Mouse (Mus musculus): Measurements from ENCODE around the gene Nxnl1. TPM values are rescaled to one million over a fixed set of nuclear protein-coding genes. Genes with fewer than 3 reads are reported as not detected.
"Not testable (repeated sequence)": the region's sequence is repeated elsewhere in the genome, so short reads cannot be mapped to it uniquely, and the experiment has no call there.

Nxnl1 gene
- polyA plus RNA-seq, 1 experiment = not detected

DNA sequence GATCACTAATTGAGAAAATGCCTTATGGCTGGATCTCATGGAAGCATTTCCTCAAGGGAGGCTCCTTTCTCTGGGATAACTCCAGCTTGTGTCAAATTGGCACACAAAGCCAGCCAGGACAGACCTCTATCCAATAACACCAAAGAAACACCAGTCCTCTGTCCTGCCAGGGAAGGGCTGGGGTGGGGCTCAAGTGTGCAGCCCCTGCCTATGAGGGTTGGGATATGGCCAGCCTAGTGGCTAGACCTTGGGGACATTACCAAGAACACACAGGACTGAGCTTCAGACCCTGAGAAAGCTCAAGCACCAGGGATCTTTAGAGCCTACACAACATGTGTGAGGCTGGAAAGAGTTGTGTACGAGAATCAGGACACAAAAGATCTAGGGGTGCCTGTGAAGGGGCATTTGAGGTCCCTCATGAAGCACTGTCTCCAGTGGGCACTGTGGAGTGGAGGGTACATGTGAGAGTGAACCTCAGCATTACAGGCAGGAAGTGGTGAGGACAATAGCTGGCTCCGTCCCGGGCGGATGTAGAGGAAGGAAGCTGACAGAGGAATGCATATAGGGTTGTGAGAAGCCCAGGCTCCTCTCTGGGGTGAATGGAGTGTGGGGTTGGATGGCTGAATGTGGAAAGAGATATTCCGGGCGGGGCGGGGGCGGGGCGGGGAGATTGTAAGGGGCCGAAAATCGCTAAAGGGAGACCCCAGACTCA, 37.9 kb downstream of the Nxnl1 start:
- Histone ChIP-seq H3K4me1 (ENCODE audit: control insufficient read depth, insufficient read depth, insufficient read length, low read length) (peaks cover 2% of the 10 kb centered on the region; the same call in 1 of the 2 replicates), H3K36me3 (ENCODE audit: control insufficient read depth, insufficient read depth, low read length) (no peaks in the 10 kb centered on the region), H3K27ac (ENCODE audit: insufficient read depth, low read depth, low read length) (peak overlapping the region; percentile 20; the same call in 1 of the 2 replicates), H3K27me3 (ENCODE audit: control insufficient read depth, insufficient read depth, low read length) (peaks cover 20% of the 10 kb centered on the region), H3K4me3 (ENCODE audit: low read depth, low read length) (no peak overlapping the region)
- 68% methylated on average over 11 of the region's 11 CpGs for WGBS
- TF ChIP-seq CTCF (IDR thresholded peaks at IDR 0.05; ENCODE audit: extremely low read depth, insufficient read length, insufficient replicate concordance, low read depth, low read length) (no peak), POLR2A (IDR thresholded peaks at IDR 0.05; ENCODE audit: low read depth, low read length) (no peak)

DNA sequence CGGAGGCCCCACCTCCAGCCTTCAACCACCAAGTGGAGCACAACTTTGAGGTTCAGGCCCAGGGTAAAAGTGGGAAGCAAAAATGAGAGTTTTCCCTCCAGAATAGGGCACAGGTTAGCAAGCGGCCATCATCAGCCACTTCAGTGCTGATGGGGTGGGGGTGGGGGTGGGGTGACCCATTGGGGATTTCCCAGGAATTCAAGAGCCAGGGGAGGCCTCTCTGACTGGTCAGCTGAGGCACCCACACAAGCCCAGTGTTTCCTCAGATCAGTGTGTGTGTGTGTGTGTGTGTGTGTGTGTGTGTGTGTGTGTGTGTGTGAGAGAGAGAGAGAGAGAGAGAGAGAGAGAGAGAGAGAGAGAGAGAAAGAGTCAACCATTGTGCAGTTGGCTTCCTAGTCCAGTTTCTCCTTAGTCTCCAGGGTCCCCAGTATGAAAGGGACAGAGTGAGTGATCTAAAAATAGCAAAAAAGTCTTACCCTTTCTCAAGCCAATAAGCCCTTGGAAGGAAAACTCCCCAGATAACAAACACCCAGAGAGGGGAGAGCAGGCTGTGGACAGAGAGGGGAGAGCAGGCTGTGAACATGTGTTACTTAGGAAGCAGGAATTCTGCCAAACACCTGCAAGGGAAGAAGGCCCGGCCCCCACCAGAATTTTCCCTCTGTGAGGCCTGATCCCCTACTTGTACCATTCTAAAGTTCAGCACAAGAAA, 39.1 kb downstream of the Nxnl1 start:
- Histone ChIP-seq H3K36me3 (ENCODE audit: control insufficient read depth, insufficient read depth, low read length) (no peaks in the 10 kb centered on the region), H3K4me1 (ENCODE audit: control insufficient read depth, insufficient read depth, insufficient read length, low read length) (peaks cover 2% of the 10 kb centered on the region; the same call in 1 of the 2 replicates), H3K4me3 (ENCODE audit: low read depth, low read length) (no peak overlapping the region), H3K27me3 (ENCODE audit: control insufficient read depth, insufficient read depth, low read length) (peaks cover 20% of the 10 kb centered on the region), H3K27ac (ENCODE audit: insufficient read depth, low read depth, low read length) (no peak overlapping the region)
- TF ChIP-seq CTCF (IDR thresholded peaks at IDR 0.05; ENCODE audit: extremely low read depth, insufficient read length, insufficient replicate concordance, low read depth, low read length) = no peak
- TF ChIP-seq POLR2A (IDR thresholded peaks at IDR 0.05; ENCODE audit: low read depth, low read length) = no peak
- 59% methylated on average over 3 of the region's 3 CpGs for WGBS

DNA sequence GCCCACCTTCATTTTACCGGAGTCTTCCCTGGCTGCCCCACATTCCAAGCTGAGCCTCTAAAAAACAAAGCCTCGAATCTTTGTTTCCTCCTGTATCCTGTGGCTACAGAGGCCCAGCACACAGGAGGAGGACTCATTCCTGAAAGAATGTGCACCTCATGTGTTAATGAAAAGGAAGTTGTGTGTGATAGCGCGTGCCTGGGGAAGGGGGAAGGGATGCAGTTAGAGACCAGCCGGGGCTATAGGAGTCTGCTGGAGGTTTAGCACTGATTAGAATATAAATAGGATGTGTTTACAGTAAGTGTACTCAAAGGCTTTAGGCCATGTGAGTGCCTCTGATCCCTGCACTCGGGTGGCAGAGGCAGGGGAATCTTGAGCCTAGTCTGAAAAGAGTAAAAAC, 40.1 kb downstream of the Nxnl1 start:
- no peaks in the 10 kb centered on the region for H3K36me3 ChIP-seq (ENCODE audit: control insufficient read depth, insufficient read depth, low read length)
- WGBS = 36% methylated on average over 6 of the region's 6 CpGs
- H3K4me1 ChIP-seq (ENCODE audit: control insufficient read depth, insufficient read depth, insufficient read length, low read length) = peaks cover 2% of the 10 kb centered on the region; the same call in 1 of the 2 replicates
- H3K4me3 ChIP-seq (ENCODE audit: low read depth, low read length) = no peak overlapping the region
- H3K27me3 ChIP-seq (ENCODE audit: control insufficient read depth, insufficient read depth, low read length) = peaks cover 20% of the 10 kb centered on the region
- TF ChIP-seq POLR2A (IDR thresholded peaks at IDR 0.05; ENCODE audit: low read depth, low read length) = no peak
- H3K27ac ChIP-seq (ENCODE audit: insufficient read depth, low read depth, low read length) = no peak overlapping the region

DNA sequence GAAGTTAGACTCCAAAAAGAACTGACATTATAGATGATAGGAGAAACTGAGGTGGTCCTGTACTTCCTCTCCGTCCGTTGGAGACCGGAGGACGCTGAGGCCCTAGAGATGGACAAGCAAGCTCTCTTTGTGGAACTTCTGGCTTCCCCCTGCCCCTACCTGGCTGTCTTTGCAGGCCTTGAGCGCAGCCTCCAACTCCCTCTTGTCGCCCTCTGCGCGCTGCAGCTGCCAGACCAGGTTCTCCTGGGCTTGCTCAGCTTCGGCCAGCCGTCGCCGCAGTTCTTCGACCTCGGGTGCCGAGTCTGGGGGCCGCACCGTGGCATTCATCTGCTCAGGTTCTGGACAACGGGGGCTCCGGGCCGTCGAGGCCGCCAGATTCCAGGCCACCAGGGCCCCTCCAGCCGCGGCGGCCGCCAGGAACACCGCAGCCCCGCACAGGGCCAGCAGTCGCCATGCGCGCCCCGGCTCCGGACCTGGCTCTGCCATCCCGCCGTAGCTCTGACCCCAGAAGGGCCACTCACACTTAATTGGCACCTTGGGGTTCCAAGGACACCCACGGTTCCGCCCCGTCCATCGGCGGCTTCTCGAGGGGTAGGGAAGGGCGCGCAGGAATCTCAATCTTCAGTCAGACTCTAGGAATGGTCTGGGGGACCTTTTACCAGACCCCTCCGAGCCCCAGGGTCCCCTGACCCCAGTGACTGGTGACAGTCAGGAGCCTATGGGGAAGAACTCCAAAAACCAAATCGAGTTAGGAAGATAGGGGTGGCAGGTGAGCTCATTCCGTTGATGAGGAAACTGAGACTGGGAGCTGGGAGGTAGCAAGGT, 41.0 kb downstream of the Nxnl1 start, which contains the start of gene Ccdc194:
Gene Ccdc194, minus strand, starts transcription at position 486 of the 825 bp plus-strand sequence.
- no peak within 1 kb of the TSS for H3K27ac ChIP-seq (ENCODE audit: insufficient read depth, low read depth, low read length)
- H3K27me3 ChIP-seq (ENCODE audit: control insufficient read depth, insufficient read depth, low read length) = peaks cover 23% of the 10 kb centered on the region
- WGBS = 27% methylated on average over 46 of the region's 46 CpGs
- no peak within 1 kb of the TSS for H3K4me3 ChIP-seq (ENCODE audit: low read depth, low read length)
- H3K36me3 ChIP-seq (ENCODE audit: control insufficient read depth, insufficient read depth, low read length) = no peaks in the 10 kb centered on the region
- peaks cover 2% of the 10 kb centered on the region; the same call in 1 of the 2 replicates for H3K4me1 ChIP-seq (ENCODE audit: control insufficient read depth, insufficient read depth, insufficient read length, low read length)
- TF ChIP-seq CTCF (IDR thresholded peaks at IDR 0.05; ENCODE audit: extremely low read depth, insufficient read length, insufficient replicate concordance, low read depth, low read length) (no peak), POLR2A (IDR thresholded peaks at IDR 0.05; ENCODE audit: low read depth, low read length) (no peak)

DNA sequence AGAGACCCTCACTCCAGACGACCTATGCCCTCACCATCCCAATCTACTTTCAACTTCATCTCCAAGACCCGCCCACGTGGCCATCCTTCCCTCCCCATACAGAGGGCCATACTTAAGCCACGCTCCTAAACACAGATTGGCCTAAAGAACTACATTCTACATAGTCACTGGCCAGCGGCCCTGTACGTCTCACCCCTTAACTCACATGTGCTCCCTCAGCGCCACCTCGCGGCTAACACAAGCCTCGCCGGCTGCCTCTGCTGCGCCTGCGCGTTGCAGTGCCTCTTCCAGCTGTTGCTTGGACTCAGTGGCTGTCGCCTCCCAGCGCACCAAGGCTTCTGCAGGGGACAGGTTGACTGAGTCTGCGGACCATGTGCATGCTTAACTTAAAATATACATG, 44.8 kb downstream of the Nxnl1 start:
- TF ChIP-seq CTCF (IDR thresholded peaks at IDR 0.05; ENCODE audit: extremely low read depth, insufficient read length, insufficient replicate concordance, low read depth, low read length) = peak; percentile 83
- no peak for TF ChIP-seq POLR2A (IDR thresholded peaks at IDR 0.05; ENCODE audit: low read depth, low read length)
- Histone ChIP-seq H3K4me1 (ENCODE audit: control insufficient read depth, insufficient read depth, insufficient read length, low read length) (peaks cover 5% of the 10 kb centered on the region; the same call in 1 of the 2 replicates), H3K4me3 (ENCODE audit: low read depth, low read length) (no peak overlapping the region), H3K36me3 (ENCODE audit: control insufficient read depth, insufficient read depth, low read length) (no peaks in the 10 kb centered on the region), H3K27me3 (ENCODE audit: control insufficient read depth, insufficient read depth, low read length) (peaks cover 19% of the 10 kb centered on the region), H3K27ac (ENCODE audit: insufficient read depth, low read depth, low read length) (no peak overlapping the region)
- WGBS = 1% methylated on average over 17 of the region's 17 CpGs

DNA sequence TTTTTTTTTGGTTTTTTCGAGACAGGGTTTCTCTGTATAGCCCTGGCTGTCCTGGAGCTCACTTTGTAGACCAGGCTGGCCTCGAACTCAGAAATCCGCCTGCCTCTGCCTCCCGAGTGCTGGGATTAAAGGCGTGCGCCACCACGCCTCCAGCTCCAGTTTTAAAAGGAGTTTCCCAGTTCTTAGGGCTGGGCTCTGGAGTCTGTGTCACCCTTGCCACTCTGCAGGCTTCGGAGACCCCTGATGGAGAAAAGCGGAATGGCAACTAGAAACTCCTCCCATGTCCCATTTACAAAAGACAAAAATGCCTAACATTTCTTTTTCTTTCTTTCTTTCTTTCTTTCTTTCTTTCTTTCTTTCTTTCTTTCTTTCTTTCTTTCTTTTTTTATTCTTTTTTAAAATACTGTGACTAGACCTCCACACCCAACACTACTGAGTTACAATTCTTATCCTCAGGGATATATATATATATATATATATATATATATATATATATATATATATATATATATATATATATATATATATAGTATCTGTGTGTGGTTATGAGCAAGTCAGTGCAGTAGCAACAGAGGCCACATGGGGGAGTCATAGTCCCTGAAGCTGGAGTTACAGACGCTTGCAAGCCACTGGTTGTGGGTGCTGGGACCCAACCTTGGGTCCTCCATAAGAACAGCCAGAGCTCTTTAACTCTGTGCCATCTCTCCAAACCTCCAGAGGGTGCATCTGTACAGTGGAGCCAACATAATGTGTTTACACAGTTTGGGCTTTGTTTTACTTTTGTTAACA, 47.2 kb downstream of the Nxnl1 start:
- 21% methylated on average over 10 of the region's 10 CpGs for WGBS
- not testable (repeated sequence) for H3K4me1 ChIP-seq (ENCODE audit: control insufficient read depth, insufficient read depth, insufficient read length, low read length); H3K27me3 ChIP-seq (ENCODE audit: control insufficient read depth, insufficient read depth, low read length); H3K27ac ChIP-seq (ENCODE audit: insufficient read depth, low read depth, low read length); H3K4me3 ChIP-seq (ENCODE audit: low read depth, low read length); H3K36me3 ChIP-seq (ENCODE audit: control insufficient read depth, insufficient read depth, low read length)
- peak; percentile 54; the same call in 1 of the 2 replicates for TF ChIP-seq CTCF (IDR thresholded peaks at IDR 0.05; ENCODE audit: extremely low read depth, insufficient read length, insufficient replicate concordance, low read depth, low read length)

All from small intestine, adult 2 months (tissue).